Mouse (Mus musculus): ENCODE measurements around the gene Pip5k1b.

- TF ChIP-seq CTCF (IDR thresholded peaks at IDR 0.05; ENCODE audit: low read depth) (no peak), EP300 (IDR thresholded peaks at IDR 0.05; ENCODE audit: low read depth) (no peak)
These were observed 9.5 kb downstream of the Pip5k1b start for GRCm38 (mm10) chr19:24546153-24546552.
